Mouse (Mus musculus) retina, postnatal 7 days (tissue): ENCODE data around the gene Ewsr1.

ENCODE experiments used
- DNase-seq: peaks from one replicate; pipeline ENCODE4 v3.0.0-alpha.2; 2012; ENCODE audit warnings: low read depth, low spot score

Gene Ewsr1

GRCm38 (mm10) chr11:5057856-5058641, 41.0 kb downstream of the Ewsr1 start, which contains the start of gene Rasl10a:
Rasl10a (plus strand) TSS chr11:5058128.
- no peak for DNase-seq

GRCm38 (mm10) chr11:5057541-5057855, 41.6 kb downstream of the Ewsr1 start:
- DNase-seq: no peak

- DNase-seq: no peak
Observed at GRCm38 (mm10) chr11:5057064-5057463, 42.0 kb downstream of the Ewsr1 start.

- DNase-seq: no peak
Observed at GRCm38 (mm10) chr11:5055945-5056938, 42.8 kb downstream of the Ewsr1 start.

- DNase-seq: no peak
Observed at GRCm38 (mm10) chr11:5054874-5055273, 44.2 kb downstream of the Ewsr1 start.

- DNase-seq: no peak
Observed at GRCm38 (mm10) chr11:5054151-5054550, 44.9 kb downstream of the Ewsr1 start.

GRCm38 (mm10) chr11:5052200-5052854, 46.7 kb downstream of the Ewsr1 start:
- DNase-seq: no peak

- no peak for DNase-seq
Observed at GRCm38 (mm10) chr11:5051629-5052028, 47.4 kb downstream of the Ewsr1 start.

GRCm38 (mm10) chr11:5046321-5046926, 52.6 kb downstream of the Ewsr1 start:
- DNase-seq: no peak

GRCm38 (mm10) chr11:5042645-5043381, 56.3 kb downstream of the Ewsr1 start:
- DNase-seq: no peak

- DNase-seq: no peak
Observed at GRCm38 (mm10) chr11:5041144-5041780, 57.8 kb downstream of the Ewsr1 start.

GRCm38 (mm10) chr11:5040585-5040984, 58.5 kb downstream of the Ewsr1 start:
- DNase-seq: no peak

- DNase-seq: no peak
Observed at GRCm38 (mm10) chr11:5037146-5037854, 61.8 kb downstream of the Ewsr1 start.

GRCm38 (mm10) chr11:5035421-5035820, 63.6 kb downstream of the Ewsr1 start:
- no peak for DNase-seq

GRCm38 (mm10) chr11:5033136-5033535, 65.9 kb downstream of the Ewsr1 start:
- DNase-seq: no peak

GRCm38 (mm10) chr11:5032706-5033105, 66.4 kb downstream of the Ewsr1 start:
- DNase-seq: no peak

- no peak for DNase-seq
Observed at GRCm38 (mm10) chr11:5028228-5028627, 70.8 kb downstream of the Ewsr1 start.

- no peak for DNase-seq
Observed at GRCm38 (mm10) chr11:5025108-5025507, 74.0 kb downstream of the Ewsr1 start.
